Mouse (Mus musculus) adrenal gland, adult 18-20 months (tissue): ENCODE measurements around the gene Oasl2. TPM values are rescaled to one million over a fixed set of nuclear protein-coding genes. Genes with fewer than 3 reads are reported as not detected.

ENCODE experiments used
- DNase-seq, 2 experiments: peaks; one replicate each; pipeline ENCODE4 v3.0.0; 2021 to 2022; ENCODE audit warnings: low spot score in 2 of 2
- microRNA-seq, 2 experiments: library from miRNA; unstranded; fragments of <30 nt; microRNA quantifications; one replicate each; pipeline ENCODE4 v1.2.0; 2021; ENCODE audit warnings: borderline number of aligned reads in 2 of 2
- total RNA-seq, 2 experiments: library from RNA; stranded (reverse); gene quantifications; 1 replicate in 1 of 2; 2 replicates in 1 of 2; pipeline ENCODE4 v1.2.3; 2021

Oasl2 gene
- total RNA-seq, 2 experiments from 2014 or later = 9.9 to 10.4 TPM

DNA sequence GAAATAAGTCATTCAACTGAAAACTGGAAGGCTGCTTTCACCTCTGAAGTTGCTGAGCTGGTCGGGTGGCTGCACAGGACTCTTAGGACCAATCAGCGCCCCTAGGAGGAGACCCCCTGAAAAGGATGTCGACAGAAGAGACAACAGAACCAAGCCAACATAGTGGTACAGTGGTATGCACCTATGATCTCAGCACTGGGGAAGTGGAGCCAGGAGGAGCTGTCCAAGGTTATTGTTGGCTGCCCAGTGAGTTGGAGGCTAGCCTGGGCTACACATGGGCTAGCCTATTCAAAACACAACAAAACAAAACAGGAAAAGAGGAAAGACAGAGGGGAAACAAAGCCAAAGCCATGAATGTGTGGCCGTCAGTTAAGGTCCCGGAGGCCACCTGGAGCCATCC, 61.3 kb downstream of the Oasl2 start:
- DNase-seq = no peak

Small RNA genes lying within 50 kb of the gene (microRNA-seq; reads per million reads assigned to microRNA genes)
- gene Mir6240 = 15.3 to 51.1 reads per million in 2 experiments

Other genes starting within 250 kb of the Oasl2 start
- gene Trpv4, start 238.5 kb upstream of the Oasl2 start, total RNA-seq = 1 to 10 TPM; 3.0 to 4.6 TPM
- 10 to 100 TPM; 40.7 to 49.2 TPM for gene Gltp, start 206.0 kb upstream of the Oasl2 start, total RNA-seq
- gene Tchp, start 189.2 kb upstream of the Oasl2 start, total RNA-seq = 1 to 10 TPM; 7.1 to 8.5 TPM
- gene Ankrd13a, start 122.3 kb upstream of the Oasl2 start, total RNA-seq = 10 to 100 TPM; 72.6 to 82.7 TPM
- gene Git2, start 121.4 kb upstream of the Oasl2 start, total RNA-seq = 10 to 100 TPM; 33.8 to 36.8 TPM
- 10 to 100 TPM; 27.9 to 38.5 TPM for gene 1500011B03Rik, start 73.5 kb upstream of the Oasl2 start, total RNA-seq
- gene 4930519G04Rik, start 43.3 kb upstream of the Oasl2 start, total RNA-seq = not detected
- gene Gm9936, start 38.3 kb upstream of the Oasl2 start, total RNA-seq = not detected
- gene Oasl1, start 26.3 kb downstream of the Oasl2 start, total RNA-seq = 1 to 10 TPM in 1 of 2 experiments, under 1 TPM in 1; 0.74 to 1.2 TPM
- gene 2210016L21Rik, start 45.2 kb downstream of the Oasl2 start, total RNA-seq = 10 to 100 TPM; 36.7 to 39.0 TPM
- not detected for gene Hnf1a, start 74.2 kb downstream of the Oasl2 start, total RNA-seq
- gene Sppl3, start 114.2 kb downstream of the Oasl2 start, total RNA-seq = 10 to 100 TPM; 40.0 to 44.0 TPM
- gene Gm10401, start 201.4 kb downstream of the Oasl2 start, total RNA-seq = not detected
- gene Acads, start 222.4 kb downstream of the Oasl2 start, total RNA-seq = 100 to 1,000 TPM; 211 to 251 TPM
- 10 to 100 TPM; 36.6 to 46.1 TPM for gene Unc119b, start 238.0 kb downstream of the Oasl2 start, total RNA-seq